Mouse (Mus musculus) midbrain, embryonic 13.5 days (tissue): ENCODE measurements around the gene Pnma5. TPM values are rescaled to one million over a fixed set of nuclear protein-coding genes. Genes with fewer than 3 reads are reported as not detected.
"Not testable (repeated sequence)": the region's sequence is repeated elsewhere in the genome, so short reads cannot be mapped to it uniquely, and the experiment has no call there.

Experiments
- ATAC-seq: fragments of 200-750 bp; cut with Nextera tagmentation; 2 replicates; pipeline ENCODE4 v1.8.0; 2017; ENCODE audit warnings: mild to moderate bottlenecking, moderate TSS enrichment, moderate library complexity
- H3K27ac ChIP-seq: fragments of 300-500 bp; sonication (generic); 2 replicates; pipeline ENCODE4 v1.5.1; 2015; ENCODE audit warnings: inconsistent platforms, mild to moderate bottlenecking, moderate library complexity
- H3K27me3 ChIP-seq: fragments of 300-500 bp; sonication (generic); 2 replicates; pipeline ENCODE4 v1.6.1; 2015; ENCODE audit warnings: mild to moderate bottlenecking, inconsistent platforms
- H3K36me3 ChIP-seq: fragments of 300-500 bp; sonication (generic); 2 replicates; pipeline ENCODE4 v1.6.1; 2015; ENCODE audit warnings: mild to moderate bottlenecking, inconsistent platforms
- H3K4me1 ChIP-seq: fragments of 300-500 bp; sonication (generic); replicated peaks from 2 replicates; pipeline ENCODE4 v1.6.1; 2015; ENCODE audit warnings: inconsistent platforms
- H3K4me2 ChIP-seq: fragments of 300-500 bp; sonication (generic); replicated peaks from 2 replicates; pipeline ENCODE4 v1.6.1; 2015; ENCODE audit warnings: moderate library complexity, mild to moderate bottlenecking, inconsistent platforms
- H3K4me3 ChIP-seq: fragments of 300-500 bp; sonication (generic); replicated peaks from 2 replicates; pipeline ENCODE4 v1.5.1; 2015; ENCODE audit warnings: mild to moderate bottlenecking, inconsistent platforms
- H3K9ac ChIP-seq: fragments of 300-500 bp; sonication (generic); replicated peaks from 2 replicates; pipeline ENCODE4 v1.6.1; 2015; ENCODE audit warnings: mild to moderate bottlenecking, inconsistent platforms
- H3K9me3 ChIP-seq: fragments of 300-500 bp; sonication (generic); 2 replicates; pipeline ENCODE4 v1.6.1; 2016; ENCODE audit warnings: mild to moderate bottlenecking, inconsistent platforms
- WGBS: fragments of 180-500 bp; shearing (Covaris S2); methylation state at CpG from one replicate; pipeline ENCODE4 v1.1.7; 2015; 5-methylcytosine and 5-hydroxymethylcytosine counted together
- polyA plus RNA-seq: library from polyadenylated mRNA; unstranded; fragments of >200 nt; fragmentation: Nextera tagmentation; extraction: Ambion mirVana; gene quantifications from 2 replicates; pipeline ENCODE4 v1.2.1, GENCODE M21; 2015

Gene Pnma5
- not detected in 2 replicates for polyA plus RNA-seq

- Histone ChIP-seq H3K4me2 (no peak within 1 kb of the TSS), H3K9ac (no peak within 1 kb of the TSS), H3K4me3 (no peak within 1 kb of the TSS), H3K4me1 (no peaks in the 10 kb centered on the region), H3K36me3 (no peaks in the 10 kb centered on the region), H3K27ac (no peak within 1 kb of the TSS), H3K27me3 (no peaks in the 10 kb centered on the region), H3K9me3 (no peaks in the 10 kb centered on the region)
- 86% methylated on average over 1 of the region's 1 CpGs for WGBS
- ATAC-seq, result no peak
These were observed at the start of gene Pnma5 for GRCm38 (mm10) chrX:73037003-73037402. Pnma5 (minus strand) TSS chrX:73037103.

GRCm38 (mm10) chrX:73082267-73083055 lies 45.6 kb upstream of the Pnma5 start, which contains the start of gene Xlr4a:
Xlr4a (minus strand) TSS chrX:73082478.
- H3K4me2 ChIP-seq, H3K27me3 ChIP-seq: not testable (repeated sequence)
- WGBS, result 85% methylated on average over 19 of the region's 19 CpGs

DNA sequence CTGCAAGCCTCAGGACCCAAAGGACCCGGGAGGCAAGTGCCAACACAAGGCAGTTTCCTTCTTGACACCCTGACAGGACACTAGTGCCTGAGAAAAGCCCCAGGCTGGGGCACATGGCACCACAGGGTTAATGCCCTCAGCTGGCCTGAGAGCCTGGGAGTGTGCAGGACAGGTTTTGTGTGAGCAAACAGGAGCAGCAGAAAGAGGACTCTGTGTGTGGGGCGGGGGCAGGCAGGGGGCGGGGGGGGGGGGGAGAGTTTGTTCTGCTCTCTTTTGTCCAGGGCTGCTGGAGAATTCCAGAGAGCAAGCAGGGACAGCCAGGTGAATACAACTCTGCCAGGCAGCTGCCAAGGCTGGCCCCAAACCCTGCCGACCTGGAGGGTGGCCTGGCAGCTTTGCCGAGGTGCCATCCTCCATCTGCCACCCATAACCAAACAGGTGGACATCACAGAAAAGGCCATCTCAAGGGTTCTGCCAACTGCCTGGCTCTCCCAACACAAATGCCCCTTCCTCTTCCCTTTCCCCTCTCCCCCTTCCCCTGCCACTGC lies 29.9 kb upstream of the Pnma5 start:
- not testable (repeated sequence) for H3K9me3 ChIP-seq, H3K27ac ChIP-seq, ATAC-seq, H3K27me3 ChIP-seq, H3K4me1 ChIP-seq, H3K4me3 ChIP-seq, H3K4me2 ChIP-seq, H3K36me3 ChIP-seq, H3K9ac ChIP-seq
- 71% methylated on average over 1 of the region's 5 CpGs for WGBS

More at GRCm38 (mm10) chrX:73082267-73083055, 45.6 kb upstream of the Pnma5 start, which contains the start of gene Xlr4a:
- not testable (repeated sequence) for H3K4me1 ChIP-seq, ATAC-seq, H3K9ac ChIP-seq, H3K9me3 ChIP-seq, H3K27ac ChIP-seq, H3K36me3 ChIP-seq, H3K4me3 ChIP-seq

GRCm38 (mm10) chrX:73064415-73064793 lies 27.5 kb upstream of the Pnma5 start, which contains the start of gene Pnma3:
Pnma3 (plus strand) TSS chrX:73064787.
- Histone ChIP-seq H3K4me3 (peak within 1 kb of the TSS; percentile 40), H3K9me3 (no peaks in the 10 kb centered on the region), H3K9ac (peak within 1 kb of the TSS; percentile 51; the same call in 1 of the 2 replicates), H3K27ac (no peak within 1 kb of the TSS), H3K27me3 (no peaks in the 10 kb centered on the region), H3K4me2 (peak within 1 kb of the TSS; percentile 59), H3K36me3 (no peaks in the 10 kb centered on the region), H3K4me1 (0 out of 2 replicates have a peak, but pooled peaks cover 9% of the 10 kb centered on the region)
- WGBS, result 35% methylated on average over 7 of the region's 7 CpGs
- peak; percentile 80; the same call in 1 of the 2 replicates for ATAC-seq

DNA sequence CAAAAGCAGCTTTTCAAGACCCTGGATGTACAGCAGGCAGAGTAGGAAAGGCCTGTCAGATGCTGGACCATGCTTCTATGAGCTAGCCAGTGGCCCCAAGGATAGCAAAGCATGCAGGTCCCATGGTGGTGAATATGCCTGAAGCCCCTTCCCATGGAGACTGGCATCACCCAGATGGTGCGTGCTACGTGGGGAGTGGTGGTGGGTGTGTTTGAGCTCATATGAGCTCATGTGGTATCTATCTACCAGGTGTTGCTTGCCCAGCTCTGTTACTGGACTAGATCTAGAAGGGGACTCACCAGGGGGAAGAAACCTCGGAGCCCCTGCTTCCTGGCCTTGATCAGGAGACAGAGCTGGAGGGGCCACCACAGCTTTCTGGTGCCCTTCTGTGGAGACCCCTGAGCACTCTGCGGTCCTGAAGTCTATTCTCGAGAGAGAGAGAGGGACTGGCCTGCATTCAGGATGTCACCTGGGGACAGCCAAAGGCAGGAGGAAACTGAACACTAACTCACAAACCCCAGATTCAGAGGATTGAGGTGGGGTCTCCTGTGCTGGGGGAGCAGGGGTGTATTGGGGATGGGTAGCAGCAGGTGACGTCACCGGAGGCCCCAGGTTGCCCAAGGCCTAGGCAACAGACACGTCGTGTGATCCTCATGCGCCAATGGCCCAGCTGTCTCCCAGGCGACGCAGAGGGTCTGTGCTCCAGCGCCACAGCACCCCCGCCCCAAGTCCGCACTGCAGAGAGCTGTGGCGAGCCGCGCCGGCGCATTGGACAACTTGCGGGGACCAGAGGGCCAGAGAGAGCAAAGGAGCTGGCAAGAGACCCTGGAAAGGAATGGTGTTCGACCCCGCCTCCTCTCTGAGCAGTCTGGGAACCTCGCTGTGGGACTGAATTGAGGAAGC lies 26.9 kb upstream of the Pnma5 start:
- peak; percentile 94 for ATAC-seq
- H3K9me3 ChIP-seq, result no peaks in the 10 kb centered on the region
- H3K4me2 ChIP-seq, result peak overlapping the region; percentile 59
- H3K27me3 ChIP-seq, result no peaks in the 10 kb centered on the region
- H3K36me3 ChIP-seq, result no peaks in the 10 kb centered on the region
- H3K4me1 ChIP-seq, result 0 out of 2 replicates have a peak, but pooled peaks cover 9% of the 10 kb centered on the region
- H3K9ac ChIP-seq, result peak overlapping the region; percentile 51; the same call in 1 of the 2 replicates
- H3K4me3 ChIP-seq, result peak overlapping the region; percentile 40
- no peak overlapping the region for H3K27ac ChIP-seq
- 41% methylated on average over 24 of the region's 24 CpGs for WGBS

DNA sequence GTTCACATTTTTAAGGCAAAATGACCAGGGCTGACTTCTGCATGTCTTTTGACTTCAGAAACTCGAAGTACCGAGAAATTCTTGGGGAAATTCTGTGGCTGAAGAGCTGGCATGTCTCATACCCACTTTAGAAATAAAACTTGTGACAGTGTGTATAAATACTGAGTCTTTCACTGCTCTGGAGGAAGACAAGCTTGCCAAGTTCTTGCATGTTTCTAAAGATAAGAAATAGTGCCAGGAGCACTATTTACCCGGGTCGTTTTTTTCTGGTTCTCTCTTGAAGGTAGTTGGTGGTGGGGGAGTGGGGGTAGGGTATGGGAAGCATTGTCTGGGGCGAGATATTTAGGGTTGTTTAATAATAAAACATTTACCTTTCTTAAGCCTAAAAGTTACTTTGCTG lies 25.4 kb upstream of the Pnma5 start:
- H3K9me3 ChIP-seq, result no peaks in the 10 kb centered on the region
- no peaks in the 10 kb centered on the region for H3K36me3 ChIP-seq
- no peak overlapping the region for H3K9ac ChIP-seq
- no peak overlapping the region for H3K4me2 ChIP-seq
- H3K27me3 ChIP-seq, result no peaks in the 10 kb centered on the region
- H3K27ac ChIP-seq, result no peak overlapping the region
- H3K4me3 ChIP-seq, result no peak overlapping the region
- H3K4me1 ChIP-seq, result 0 out of 2 replicates have a peak, but pooled peaks cover 9% of the 10 kb centered on the region
- 63% methylated on average over 5 of the region's 5 CpGs for WGBS
- ATAC-seq, result no peak

DNA sequence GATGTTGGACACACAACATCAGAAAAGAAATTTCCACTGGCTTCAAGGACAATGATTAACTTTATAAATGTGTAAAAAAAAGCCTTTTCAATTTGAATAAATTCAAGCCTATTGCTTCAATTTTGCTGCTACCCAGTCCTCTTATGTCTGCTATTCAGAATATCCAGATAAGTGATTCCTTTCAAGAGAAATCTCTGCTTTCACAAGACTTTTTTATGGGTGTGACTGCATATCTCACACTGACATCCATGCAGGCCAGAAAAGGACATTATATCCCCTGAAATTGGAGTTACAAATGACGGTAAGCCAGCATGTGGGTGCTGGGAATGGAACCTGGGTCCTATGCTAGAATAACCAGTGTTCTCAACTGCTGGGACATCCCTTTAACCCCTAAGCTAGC lies 24.6 kb upstream of the Pnma5 start:
- 81% methylated on average over 1 of the region's 1 CpGs for WGBS
- Histone ChIP-seq H3K36me3 (no peaks in the 10 kb centered on the region), H3K4me2 (no peak overlapping the region), H3K9me3 (no peaks in the 10 kb centered on the region), H3K27ac (no peak overlapping the region), H3K9ac (no peak overlapping the region), H3K27me3 (no peaks in the 10 kb centered on the region), H3K4me3 (no peak overlapping the region), H3K4me1 (0 out of 2 replicates have a peak, but pooled peaks cover 9% of the 10 kb centered on the region)
- ATAC-seq, result no peak

GRCm38 (mm10) chrX:73053860-73054563 lies 17.1 kb upstream of the Pnma5 start:
- peak overlapping the region; percentile 32; the same call in 1 of the 2 replicates for H3K4me2 ChIP-seq
- peak overlapping the region; percentile 56; the same call in 1 of the 2 replicates for H3K27ac ChIP-seq
- no peaks in the 10 kb centered on the region for H3K36me3 ChIP-seq
- no peak overlapping the region for H3K9ac ChIP-seq
- H3K4me1 ChIP-seq, result no peaks in the 10 kb centered on the region
- no peaks in the 10 kb centered on the region for H3K9me3 ChIP-seq
- no peak overlapping the region for H3K4me3 ChIP-seq
- no peaks in the 10 kb centered on the region for H3K27me3 ChIP-seq
- peak; percentile 99 for ATAC-seq
- WGBS, result 22% methylated on average over 14 of the region's 14 CpGs

GRCm38 (mm10) chrX:73039666-73040065 lies 2.8 kb upstream of the Pnma5 start:
- no peaks in the 10 kb centered on the region for H3K27me3 ChIP-seq
- no peaks in the 10 kb centered on the region for H3K9me3 ChIP-seq
- no peak overlapping the region for H3K27ac ChIP-seq
- no peak for ATAC-seq
- no peak overlapping the region for H3K4me2 ChIP-seq
- 85% methylated on average over 12 of the region's 12 CpGs for WGBS
- no peaks in the 10 kb centered on the region for H3K36me3 ChIP-seq
- no peaks in the 10 kb centered on the region for H3K4me1 ChIP-seq
- no peak overlapping the region for H3K4me3 ChIP-seq
- H3K9ac ChIP-seq, result no peak overlapping the region

- Histone ChIP-seq H3K27ac (no peak overlapping the region), H3K9me3 (no peaks in the 10 kb centered on the region), H3K9ac (no peak overlapping the region), H3K4me1 (no peaks in the 10 kb centered on the region), H3K36me3 (no peaks in the 10 kb centered on the region), H3K4me2 (no peak overlapping the region), H3K27me3 (no peaks in the 10 kb centered on the region), H3K4me3 (no peak overlapping the region)
- 74% methylated on average over 8 of the region's 8 CpGs for WGBS
- ATAC-seq, result no peak
These were observed 1.9 kb upstream of the Pnma5 start for GRCm38 (mm10) chrX:73038831-73039230.

GRCm38 (mm10) chrX:73012846-73013245 lies 24.1 kb downstream of the Pnma5 start:
- Histone ChIP-seq H3K4me2 (no peak overlapping the region), H3K27ac (no peak overlapping the region), H3K9ac (no peak overlapping the region), H3K27me3 (no peaks in the 10 kb centered on the region), H3K4me1 (no peaks in the 10 kb centered on the region), H3K9me3 (no peaks in the 10 kb centered on the region), H3K4me3 (no peak overlapping the region), H3K36me3 (no peaks in the 10 kb centered on the region)
- WGBS, result 77% methylated on average over 4 of the region's 4 CpGs
- ATAC-seq, result no peak
